Mouse (Mus musculus): ENCODE results near the gene Olfr985. TPM values are rescaled to one million over a fixed set of nuclear protein-coding genes. Genes with fewer than 3 reads are reported as not detected.
A peak's percentile ranks its signal among the peaks of the same experiment; 100 is the strongest.

Gene Olfr985
- polyA plus RNA-seq, 1 experiment from 2014 or later = not detected

DNA sequence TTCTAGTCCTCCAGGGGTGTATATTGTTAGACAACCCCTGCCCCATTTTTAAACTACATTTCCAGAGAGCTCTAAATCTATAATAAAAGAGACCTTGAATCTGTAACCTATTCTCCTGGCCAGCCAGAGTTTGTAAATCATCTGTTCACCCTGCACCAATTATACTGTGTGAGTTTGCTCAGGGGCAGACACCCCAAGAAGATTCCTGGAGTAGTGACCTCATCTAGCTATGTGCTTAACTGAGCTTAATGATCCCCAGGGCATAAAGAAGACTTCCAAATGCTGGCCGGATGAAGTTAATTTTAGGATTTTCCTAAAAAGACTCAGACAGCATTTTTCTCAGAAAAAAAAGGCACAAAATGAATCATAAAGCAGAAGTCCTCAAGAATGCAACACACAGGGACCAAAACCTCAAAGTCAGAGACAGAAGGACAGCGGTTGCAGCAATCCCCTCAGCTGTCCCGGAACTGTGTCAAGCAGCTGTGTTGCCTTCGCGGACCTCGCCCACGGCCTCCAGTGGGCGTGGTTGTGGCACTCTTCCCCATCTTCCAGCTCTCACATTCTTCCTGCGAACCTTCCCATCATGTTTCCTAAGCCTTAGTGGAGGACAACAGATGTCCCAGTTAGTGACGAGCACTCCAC lies 13.2 kb downstream of the Olfr985 start:
- ATAC-seq (ENCODE audit: low FRiP score, low TSS enrichment) = peak; percentile 62; the same call in 1 of the 2 replicates
- no peaks in the 10 kb centered on the region for H3K9me3 ChIP-seq (ENCODE audit: control insufficient read depth, low read length)
- H3K9ac ChIP-seq (ENCODE audit: low read depth, low read length) = no peak overlapping the region
- no peaks in the 10 kb centered on the region for H3K4me1 ChIP-seq (ENCODE audit: control insufficient read depth, insufficient read depth, low read length)
- no peak overlapping the region for H3K4me3 ChIP-seq (ENCODE audit: low read length)
- H3K4me2 ChIP-seq (replicated peaks; ENCODE audit: low read depth, low read length) = no peak overlapping the region; the same call in 1 of the 2 replicates
- H3K27ac ChIP-seq (ENCODE audit: low read depth, low read length) = no peak overlapping the region
- no peaks in the 10 kb centered on the region for H3K36me3 ChIP-seq (ENCODE audit: control insufficient read depth, insufficient read depth, low read length)
- no peaks in the 10 kb centered on the region for H3K27me3 ChIP-seq (ENCODE audit: control insufficient read depth, insufficient read depth, low read length)
- 56% methylated on average over 10 of the region's 10 CpGs for WGBS

DNA sequence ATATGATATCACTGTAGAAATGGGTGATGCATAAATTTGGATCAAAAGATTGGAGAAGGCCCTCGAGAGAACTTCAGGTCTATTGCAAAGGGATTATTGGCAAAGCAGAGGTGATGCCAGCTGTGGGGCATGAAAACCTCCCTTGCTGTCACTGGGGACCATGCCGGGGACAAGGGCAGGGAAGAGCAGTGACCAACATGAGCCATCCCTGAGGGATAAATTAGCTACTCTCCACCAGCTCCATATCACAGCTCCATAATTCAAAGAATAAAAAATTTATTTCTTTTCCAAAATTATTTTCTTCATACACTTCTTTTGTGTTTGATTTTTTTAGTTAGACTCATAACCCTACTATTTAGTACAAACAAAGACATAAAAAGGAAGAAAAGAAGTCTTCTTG lies 15.9 kb downstream of the Olfr985 start, which contains the start of gene Olfr984:
Gene Olfr984 (minus strand): TSS at position 101 of the 400 bp plus-strand sequence.
- Histone ChIP-seq H3K4me1 (ENCODE audit: control insufficient read depth, insufficient read depth, low read length) (no peaks in the 10 kb centered on the region), H3K9ac (ENCODE audit: low read depth, low read length) (no peak within 1 kb of the TSS), H3K4me3 (ENCODE audit: low read length) (no peak within 1 kb of the TSS), H3K27ac (ENCODE audit: low read depth, low read length) (no peak within 1 kb of the TSS), H3K9me3 (ENCODE audit: control insufficient read depth, low read length) (no peaks in the 10 kb centered on the region), H3K4me2 (replicated peaks; ENCODE audit: low read depth, low read length) (no peak within 1 kb of the TSS), H3K27me3 (ENCODE audit: control insufficient read depth, insufficient read depth, low read length) (no peaks in the 10 kb centered on the region), H3K36me3 (ENCODE audit: control insufficient read depth, insufficient read depth, low read length) (no peaks in the 10 kb centered on the region)
- WGBS = 87% methylated on average over 2 of the region's 2 CpGs
- no peak for ATAC-seq (ENCODE audit: low FRiP score, low TSS enrichment)

DNA sequence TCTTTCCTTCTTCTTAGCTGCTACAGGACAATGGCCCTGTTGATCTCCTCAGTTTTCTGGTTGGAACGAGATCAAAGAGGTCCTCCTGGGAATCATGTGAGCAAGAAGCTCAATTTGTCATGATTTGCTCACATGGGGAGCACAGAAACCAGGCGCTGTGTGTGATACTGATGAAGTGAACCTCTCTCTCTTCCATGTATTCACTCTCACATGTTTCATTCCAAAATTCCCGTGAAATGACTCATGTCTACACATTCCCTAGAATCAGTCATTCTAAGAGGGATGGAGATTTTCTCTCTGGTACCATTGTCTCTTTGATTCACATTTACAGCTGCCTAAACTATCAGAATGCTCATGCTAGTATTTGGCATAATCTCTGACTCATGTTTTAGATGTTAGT lies 35.2 kb downstream of the Olfr985 start:
- Histone ChIP-seq H3K36me3 (ENCODE audit: control insufficient read depth, insufficient read depth, low read length) (no peaks in the 10 kb centered on the region), H3K4me2 (replicated peaks; ENCODE audit: low read depth, low read length) (no peak overlapping the region), H3K27ac (ENCODE audit: low read depth, low read length) (no peak overlapping the region), H3K27me3 (ENCODE audit: control insufficient read depth, insufficient read depth, low read length) (no peaks in the 10 kb centered on the region), H3K4me1 (ENCODE audit: control insufficient read depth, insufficient read depth, low read length) (no peaks in the 10 kb centered on the region), H3K4me3 (ENCODE audit: low read length) (no peak overlapping the region), H3K9me3 (ENCODE audit: control insufficient read depth, low read length) (no peaks in the 10 kb centered on the region), H3K9ac (ENCODE audit: low read depth, low read length) (no peak overlapping the region)
- ATAC-seq (ENCODE audit: low FRiP score, low TSS enrichment) = no peak
- WGBS = 66% methylated on average over 3 of the region's 3 CpGs

DNA sequence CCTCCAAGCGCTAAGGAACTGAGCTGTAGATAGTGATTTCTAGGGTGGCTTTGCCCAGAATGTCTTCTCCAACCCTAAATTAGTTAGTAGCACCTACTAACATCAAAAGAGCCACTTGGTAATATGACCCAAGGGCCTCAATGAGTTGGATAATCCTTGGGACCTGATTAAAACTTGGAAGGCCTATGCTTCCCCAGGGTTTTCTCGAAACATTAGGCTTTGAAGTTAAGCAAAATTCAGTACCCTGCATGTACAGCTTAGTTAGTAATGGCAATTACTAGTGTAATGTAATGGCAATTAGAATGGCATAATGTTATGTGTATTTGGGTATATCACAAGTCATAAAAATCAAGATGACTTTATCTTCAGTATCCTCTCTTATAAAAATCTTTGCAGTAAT lies 36.5 kb downstream of the Olfr985 start, which contains the start of gene Olfr983:
Gene Olfr983 (minus strand): TSS at position 101 of the 400 bp plus-strand sequence.
- no peak for ATAC-seq (ENCODE audit: low FRiP score, low TSS enrichment)
- H3K36me3 ChIP-seq (ENCODE audit: control insufficient read depth, insufficient read depth, low read length) = no peaks in the 10 kb centered on the region
- no peaks in the 10 kb centered on the region for H3K27me3 ChIP-seq (ENCODE audit: control insufficient read depth, insufficient read depth, low read length)
- H3K27ac ChIP-seq (ENCODE audit: low read depth, low read length) = no peak within 1 kb of the TSS
- no peak within 1 kb of the TSS for H3K4me2 ChIP-seq (replicated peaks; ENCODE audit: low read depth, low read length)
- 77% methylated on average over 2 of the region's 2 CpGs for WGBS
- no peaks in the 10 kb centered on the region for H3K9me3 ChIP-seq (ENCODE audit: control insufficient read depth, low read length)
- H3K4me1 ChIP-seq (ENCODE audit: control insufficient read depth, insufficient read depth, low read length) = no peaks in the 10 kb centered on the region
- no peak within 1 kb of the TSS for H3K4me3 ChIP-seq (ENCODE audit: low read length)
- H3K9ac ChIP-seq (ENCODE audit: low read depth, low read length) = no peak within 1 kb of the TSS

Other genes starting within 250 kb of the Olfr985 start
- not detected in 2 replicates for gene Olfr229, start 222.8 kb downstream of the Olfr985 start, polyA plus RNA-seq (2014; fragmentation: Nextera tagmentation; extraction: Ambion mirVana)
- gene Olfr974, start 192.7 kb downstream of the Olfr985 start, polyA plus RNA-seq (2014; fragmentation: Nextera tagmentation; extraction: Ambion mirVana) = not detected in 2 replicates
- 0.07 TPM in 1 of 2 replicates, not detected in the other for gene Olfr975, start 178.1 kb downstream of the Olfr985 start, polyA plus RNA-seq (2014; fragmentation: Nextera tagmentation; extraction: Ambion mirVana)
- gene Olfr976, start 169.1 kb downstream of the Olfr985 start, polyA plus RNA-seq (2014; fragmentation: Nextera tagmentation; extraction: Ambion mirVana) = not detected in 2 replicates
- not detected in 2 replicates for gene Olfr978, start 138.1 kb downstream of the Olfr985 start, polyA plus RNA-seq (2014; fragmentation: Nextera tagmentation; extraction: Ambion mirVana)
- not detected in 2 replicates for gene Olfr979, start 126.7 kb downstream of the Olfr985 start, polyA plus RNA-seq (2014; fragmentation: Nextera tagmentation; extraction: Ambion mirVana)
- not detected in 2 replicates for gene Olfr980, start 120.6 kb downstream of the Olfr985 start, polyA plus RNA-seq (2014; fragmentation: Nextera tagmentation; extraction: Ambion mirVana)
- gene Olfr981, start 108.7 kb downstream of the Olfr985 start, polyA plus RNA-seq (2014; fragmentation: Nextera tagmentation; extraction: Ambion mirVana) = not detected in 2 replicates
- gene Olfr982, start 56.4 kb downstream of the Olfr985 start, polyA plus RNA-seq (2014; fragmentation: Nextera tagmentation; extraction: Ambion mirVana) = not detected in 2 replicates
- gene Olfr983, start 36.6 kb downstream of the Olfr985 start, polyA plus RNA-seq (2014; fragmentation: Nextera tagmentation; extraction: Ambion mirVana) = not detected in 2 replicates
- not detected in 2 replicates for gene Olfr984, start 16.0 kb downstream of the Olfr985 start, polyA plus RNA-seq (2014; fragmentation: Nextera tagmentation; extraction: Ambion mirVana)
- gene Tmem225, start 17.9 kb upstream of the Olfr985 start, polyA plus RNA-seq (2014; fragmentation: Nextera tagmentation; extraction: Ambion mirVana) = not detected in 2 replicates
- gene Olfr986, start 50.7 kb upstream of the Olfr985 start, polyA plus RNA-seq (2014; fragmentation: Nextera tagmentation; extraction: Ambion mirVana) = not detected in 2 replicates
- gene Zfp202, start 62.1 kb upstream of the Olfr985 start, polyA plus RNA-seq (2014; fragmentation: Nextera tagmentation; extraction: Ambion mirVana) = 7.2 and 8.5 TPM in 2 replicates
- 0.20 and 0.24 TPM in 2 replicates for gene Scn3b, start 139.0 kb upstream of the Olfr985 start, polyA plus RNA-seq (2014; fragmentation: Nextera tagmentation; extraction: Ambion mirVana)

All from kidney, embryonic 14.5 days (tissue).